Mouse (Mus musculus) midbrain, postnatal 0 days (tissue): Measurements from ENCODE around the gene Gnpnat1. TPM values are rescaled to one million over a fixed set of nuclear protein-coding genes. Genes with fewer than 3 reads are reported as not detected.

Experiments
- ATAC-seq: fragments of 200-750 bp; cut with Nextera tagmentation; 2 replicates; pipeline ENCODE4 v1.8.0; 2017; ENCODE audit warnings: moderate number of reproducible peaks, mild to moderate bottlenecking, moderate TSS enrichment, moderate library complexity; ENCODE audit not compliant: low FRiP score
- DNase-seq: peaks from one replicate; pipeline ENCODE4 v3.0.0-alpha.2; 2015; ENCODE audit warnings: low spot score
- H3K27ac ChIP-seq: fragments of 300-500 bp; sonication (generic); 2 replicates; pipeline ENCODE4 v1.5.1; 2014; ENCODE audit warnings: low read depth, mild to moderate bottlenecking, low read length, mixed read lengths
- H3K27me3 ChIP-seq: fragments of 300-500 bp; sonication (generic); 2 replicates; pipeline ENCODE4 v1.6.1; 2014; ENCODE audit warnings: low read length, control low read depth, mixed read lengths; ENCODE audit not compliant: insufficient read depth
- H3K36me3 ChIP-seq: fragments of 300-500 bp; sonication (generic); 2 replicates; pipeline ENCODE4 v1.6.1; 2014; ENCODE audit warnings: low read length, control low read depth, mixed read lengths; ENCODE audit not compliant: insufficient read depth
- H3K4me1 ChIP-seq: fragments of 300-500 bp; sonication (generic); 2 replicates; pipeline ENCODE4 v1.6.1; 2014; ENCODE audit warnings: mild to moderate bottlenecking, control low read depth, antibody characterized with exemption, low read length, mixed read lengths; ENCODE audit not compliant: insufficient read depth
- H3K4me2 ChIP-seq: fragments of 300-500 bp; sonication (generic); 2 replicates; pipeline ENCODE4 v1.6.1; 2014; ENCODE audit warnings: low read depth, mild to moderate bottlenecking, low read length, mixed read lengths; ENCODE audit not compliant: poor library complexity, severe bottlenecking
- H3K4me3 ChIP-seq: fragments of 300-500 bp; sonication (generic); 2 replicates; pipeline ENCODE4 v1.5.1; 2014; ENCODE audit warnings: low read depth, mild to moderate bottlenecking, low read length, moderate library complexity
- H3K9ac ChIP-seq: fragments of 300-500 bp; sonication (generic); replicated peaks from 2 replicates; pipeline ENCODE4 v1.6.1; 2014; ENCODE audit warnings: mild to moderate bottlenecking, low read length, moderate library complexity, mixed read lengths; ENCODE audit not compliant: poor library complexity, severe bottlenecking
- H3K9me3 ChIP-seq: fragments of 300-500 bp; sonication (generic); 2 replicates; pipeline ENCODE4 v1.6.1; 2016; ENCODE audit warnings: low read length, control low read depth
- CTCF ChIP-seq: IDR thresholded peaks from 2 replicates; pipeline ENCODE4 v1.5.1; 2016; ENCODE audit warnings: antibody characterized with exemption, mild to moderate bottlenecking
- WGBS: fragments of 180-500 bp; shearing (Covaris S2); extraction: QIAGEN DNeasy Blood & Tissue Kit; methylation state at CpG from one replicate; pipeline ENCODE4 v1.1.7; 2014; 5-methylcytosine and 5-hydroxymethylcytosine counted together
- polyA plus RNA-seq: library from polyadenylated mRNA; unstranded; fragments of >200 nt; fragmentation: Nextera tagmentation; extraction: Ambion mirVana; gene quantifications from 2 replicates; pipeline ENCODE4 v1.2.1, GENCODE M21; 2015
- total RNA-seq: library from RNA; depleted of rRNA; stranded (reverse); fragments of >200 nt; gene quantifications from 2 replicates; pipeline ENCODE4 v1.2.3, GENCODE M21; 2014

Gene Gnpnat1
- total and polyA plus RNA-seq, 2 experiments from 2014 or later, result 17.6 to 19.1 TPM

GRCm38 (mm10) chr14:45438250-45438930 lies 33.7 kb upstream of the Gnpnat1 start:
- 86% methylated on average over 19 of the region's 19 CpGs for WGBS
- Histone ChIP-seq H3K4me2 (no peak overlapping the region), H3K27ac (no peak overlapping the region), H3K9ac (no peak overlapping the region), H3K4me3 (no peak overlapping the region), H3K27me3 (no peaks in the 10 kb centered on the region), H3K4me1 (no peaks in the 10 kb centered on the region), H3K36me3 (no peaks in the 10 kb centered on the region), H3K9me3 (no peaks in the 10 kb centered on the region)
- no peak for TF ChIP-seq CTCF
- ATAC-seq (no peak), DNase-seq (no peak)

GRCm38 (mm10) chr14:45434220-45434619 lies 29.5 kb upstream of the Gnpnat1 start:
- DNase-seq (no peak), ATAC-seq (no peak)
- Histone ChIP-seq H3K27ac (no peak overlapping the region), H3K27me3 (no peaks in the 10 kb centered on the region), H3K4me1 (no peaks in the 10 kb centered on the region), H3K4me2 (no peak overlapping the region), H3K36me3 (no peaks in the 10 kb centered on the region), H3K4me3 (no peak overlapping the region), H3K9me3 (no peaks in the 10 kb centered on the region), H3K9ac (no peak overlapping the region)
- WGBS, result 75% methylated on average over 6 of the region's 6 CpGs
- peak; percentile 43 for TF ChIP-seq CTCF

- H3K4me3 ChIP-seq, result no peak overlapping the region
- no peaks in the 10 kb centered on the region for H3K27me3 ChIP-seq
- peak; percentile 58 for TF ChIP-seq CTCF
These were observed 27.3 kb upstream of the Gnpnat1 start for GRCm38 (mm10) chr14:45432003-45432402.

GRCm38 (mm10) chr14:45430066-45430842 lies 25.5 kb upstream of the Gnpnat1 start:
- Histone ChIP-seq H3K4me1 (no peaks in the 10 kb centered on the region), H3K4me3 (no peak overlapping the region), H3K27ac (no peak overlapping the region), H3K36me3 (no peaks in the 10 kb centered on the region), H3K9me3 (no peaks in the 10 kb centered on the region), H3K27me3 (no peaks in the 10 kb centered on the region), H3K4me2 (no peak overlapping the region), H3K9ac (no peak overlapping the region)
- 91% methylated on average over 13 of the region's 13 CpGs for WGBS
- no peak for ATAC-seq
- no peak for TF ChIP-seq CTCF
- DNase-seq, result no peak

More at GRCm38 (mm10) chr14:45432003-45432402, 27.3 kb upstream of the Gnpnat1 start:
- no peak overlapping the region for H3K27ac ChIP-seq
- DNase-seq (no peak), ATAC-seq (no peak)
- H3K9me3 ChIP-seq, result no peaks in the 10 kb centered on the region
- H3K4me1 ChIP-seq, result no peaks in the 10 kb centered on the region
- no peak overlapping the region for H3K4me2 ChIP-seq
- no peaks in the 10 kb centered on the region for H3K36me3 ChIP-seq
- H3K9ac ChIP-seq, result no peak overlapping the region
- WGBS, result 71% methylated on average over 4 of the region's 4 CpGs

- Histone ChIP-seq H3K36me3 (no peaks in the 10 kb centered on the region), H3K9ac (no peak overlapping the region), H3K4me1 (no peaks in the 10 kb centered on the region), H3K27me3 (no peaks in the 10 kb centered on the region), H3K9me3 (no peaks in the 10 kb centered on the region), H3K4me2 (no peak overlapping the region), H3K27ac (no peak overlapping the region), H3K4me3 (no peak overlapping the region)
- peak; percentile 87 for TF ChIP-seq CTCF
- peak; percentile 71; the same call in 1 of the 2 replicates for ATAC-seq
- DNase-seq, result peak; percentile 90
- 9% methylated on average over 5 of the region's 5 CpGs for WGBS
These were observed 18.5 kb upstream of the Gnpnat1 start for GRCm38 (mm10) chr14:45423220-45423619.

- Histone ChIP-seq H3K27me3 (no peaks in the 10 kb centered on the region), H3K4me3 (no peak overlapping the region), H3K36me3 (no peaks in the 10 kb centered on the region), H3K27ac (no peak overlapping the region), H3K9ac (no peak overlapping the region), H3K4me1 (no peaks in the 10 kb centered on the region), H3K9me3 (no peaks in the 10 kb centered on the region), H3K4me2 (no peak overlapping the region)
- ATAC-seq, result no peak; the same call in 1 of the 2 replicates
- 56% methylated on average over 4 of the region's 4 CpGs for WGBS
- TF ChIP-seq CTCF, result no peak
- DNase-seq, result no peak
These were observed 17.7 kb upstream of the Gnpnat1 start for GRCm38 (mm10) chr14:45422371-45422770.
